Mouse (Mus musculus) midbrain, embryonic 12.5 days (tissue): Measurements from ENCODE around the gene Pak4. TPM values are rescaled to one million over a fixed set of nuclear protein-coding genes. Genes with fewer than 3 reads are reported as not detected.

Source experiments
- ATAC-seq: fragments of 200-750 bp; cut with Nextera tagmentation; 2 replicates; pipeline ENCODE4 v1.8.0; 2017; ENCODE audit warnings: low read depth, moderate TSS enrichment, moderate library complexity; ENCODE audit not compliant: low FRiP score
- H3K27ac ChIP-seq: fragments of 300-500 bp; sonication (generic); replicated peaks from 2 replicates; pipeline ENCODE4 v1.5.1; 2016; ENCODE audit warnings: mild to moderate bottlenecking
- H3K27me3 ChIP-seq: fragments of 300-500 bp; sonication (generic); 2 replicates; pipeline ENCODE4 v1.6.1; 2016; ENCODE audit warnings: mild to moderate bottlenecking
- H3K36me3 ChIP-seq: fragments of 300-500 bp; sonication (generic); 2 replicates; pipeline ENCODE4 v1.6.1; 2016
- H3K4me1 ChIP-seq: fragments of 300-500 bp; sonication (generic); 2 replicates; pipeline ENCODE4 v1.6.1; 2016
- H3K4me2 ChIP-seq: fragments of 300-500 bp; sonication (generic); replicated peaks from 2 replicates; pipeline ENCODE4 v1.6.1; 2016; ENCODE audit warnings: mild to moderate bottlenecking, moderate library complexity
- H3K4me3 ChIP-seq: fragments of 300-500 bp; sonication (generic); 2 replicates; pipeline ENCODE4 v1.5.1; 2016; ENCODE audit warnings: mild to moderate bottlenecking
- H3K9ac ChIP-seq: fragments of 300-500 bp; sonication (generic); replicated peaks from 2 replicates; pipeline ENCODE4 v1.6.1; 2016; ENCODE audit warnings: mild to moderate bottlenecking, moderate library complexity
- H3K9me3 ChIP-seq: fragments of 300-500 bp; sonication (generic); 2 replicates; pipeline ENCODE4 v1.6.1; 2016; ENCODE audit warnings: mild to moderate bottlenecking
- WGBS: fragments of 180-500 bp; shearing (Covaris S2); methylation state at CpG from one replicate; pipeline ENCODE4 v1.1.7; 2016; 5-methylcytosine and 5-hydroxymethylcytosine counted together
- polyA plus RNA-seq: library from polyadenylated mRNA; unstranded; fragments of >200 nt; fragmentation: Nextera tagmentation; extraction: Ambion mirVana; gene quantifications from 2 replicates; pipeline ENCODE4 v1.2.1, GENCODE M21; 2016

Gene Pak4
- polyA plus RNA-seq, 1 experiment from 2014 or later: 40.4 TPM

GRCm38 (mm10) chr7:28572689-28573088, 25.3 kb downstream of the Pak4 start:
- H3K9me3 ChIP-seq: no peaks in the 10 kb centered on the region
- H3K4me1 ChIP-seq: peaks cover 7% of the 10 kb centered on the region; the same call in 1 of the 2 replicates
- no peak overlapping the region for H3K27ac ChIP-seq
- no peak overlapping the region for H3K9ac ChIP-seq
- H3K27me3 ChIP-seq: no peaks in the 10 kb centered on the region
- H3K4me3 ChIP-seq: no peak overlapping the region
- no peak for ATAC-seq
- peaks cover 7% of the 10 kb centered on the region for H3K36me3 ChIP-seq
- H3K4me2 ChIP-seq: no peak overlapping the region
- WGBS: 88% methylated on average over 5 of the region's 5 CpGs

- no peak overlapping the region for H3K27ac ChIP-seq
- no peak overlapping the region for H3K4me3 ChIP-seq
- H3K4me2 ChIP-seq: no peak overlapping the region
- H3K9me3 ChIP-seq: no peaks in the 10 kb centered on the region
- 52% methylated on average over 5 of the region's 5 CpGs for WGBS
- ATAC-seq: no peak
- H3K9ac ChIP-seq: no peak overlapping the region
- peaks cover 7% of the 10 kb centered on the region; the same call in 1 of the 2 replicates for H3K4me1 ChIP-seq
- peaks cover 23% of the 10 kb centered on the region for H3K36me3 ChIP-seq
- no peaks in the 10 kb centered on the region for H3K27me3 ChIP-seq
Measured at GRCm38 (mm10) chr7:28570982-28571682, 26.9 kb downstream of the Pak4 start.

GRCm38 (mm10) chr7:28570291-28570981, 27.5 kb downstream of the Pak4 start:
- ATAC-seq: no peak
- Histone ChIP-seq H3K27me3 (no peaks in the 10 kb centered on the region), H3K4me3 (no peak overlapping the region), H3K9ac (no peak overlapping the region), H3K4me2 (no peak overlapping the region), H3K36me3 (peaks cover 30% of the 10 kb centered on the region), H3K27ac (no peak overlapping the region), H3K4me1 (peaks cover 7% of the 10 kb centered on the region; the same call in 1 of the 2 replicates), H3K9me3 (no peaks in the 10 kb centered on the region)
- WGBS: 80% methylated on average over 12 of the region's 12 CpGs

GRCm38 (mm10) chr7:28568253-28568652, 29.7 kb downstream of the Pak4 start:
- no peak overlapping the region for H3K4me3 ChIP-seq
- peaks cover 7% of the 10 kb centered on the region; the same call in 1 of the 2 replicates for H3K4me1 ChIP-seq
- H3K9ac ChIP-seq: no peak overlapping the region
- H3K27ac ChIP-seq: no peak overlapping the region
- H3K4me2 ChIP-seq: no peak overlapping the region
- H3K9me3 ChIP-seq: no peaks in the 10 kb centered on the region
- ATAC-seq: no peak
- H3K36me3 ChIP-seq: peaks cover 49% of the 10 kb centered on the region
- H3K27me3 ChIP-seq: no peaks in the 10 kb centered on the region

- Histone ChIP-seq H3K27ac (no peak overlapping the region), H3K36me3 (peaks cover 56% of the 10 kb centered on the region), H3K4me1 (peaks cover 7% of the 10 kb centered on the region; the same call in 1 of the 2 replicates), H3K4me3 (no peak overlapping the region), H3K9ac (no peak overlapping the region), H3K4me2 (no peak overlapping the region), H3K27me3 (no peaks in the 10 kb centered on the region), H3K9me3 (no peaks in the 10 kb centered on the region)
- WGBS: 90% methylated on average over 4 of the region's 4 CpGs
- ATAC-seq: no peak
Measured at GRCm38 (mm10) chr7:28567539-28567938, 30.4 kb downstream of the Pak4 start.

GRCm38 (mm10) chr7:28565407-28565806, 32.6 kb downstream of the Pak4 start:
- ATAC-seq: no peak
- no peaks in the 10 kb centered on the region for H3K27me3 ChIP-seq
- 93% methylated on average over 5 of the region's 5 CpGs for WGBS
- H3K9ac ChIP-seq: no peak overlapping the region
- no peaks in the 10 kb centered on the region for H3K4me1 ChIP-seq
- no peak overlapping the region for H3K27ac ChIP-seq
- no peak overlapping the region for H3K4me2 ChIP-seq
- H3K9me3 ChIP-seq: no peaks in the 10 kb centered on the region
- no peak overlapping the region for H3K4me3 ChIP-seq
- peaks cover 71% of the 10 kb centered on the region for H3K36me3 ChIP-seq

- H3K27ac ChIP-seq: no peak overlapping the region
- H3K9ac ChIP-seq: no peak overlapping the region
- H3K4me2 ChIP-seq: no peak overlapping the region
- no peak for ATAC-seq
- H3K27me3 ChIP-seq: no peaks in the 10 kb centered on the region
- no peak overlapping the region for H3K4me3 ChIP-seq
- H3K4me1 ChIP-seq: no peaks in the 10 kb centered on the region
- H3K36me3 ChIP-seq: peaks cover 87% of the 10 kb centered on the region
- no peaks in the 10 kb centered on the region for H3K9me3 ChIP-seq
- 96% methylated on average over 13 of the region's 13 CpGs for WGBS
Measured at GRCm38 (mm10) chr7:28562951-28563350, 35.0 kb downstream of the Pak4 start.

GRCm38 (mm10) chr7:28562371-28562770, 35.6 kb downstream of the Pak4 start:
- no peak overlapping the region for H3K27ac ChIP-seq
- ATAC-seq: no peak
- 94% methylated on average over 13 of the region's 13 CpGs for WGBS
- no peak overlapping the region for H3K4me3 ChIP-seq
- H3K9ac ChIP-seq: no peak overlapping the region
- no peaks in the 10 kb centered on the region for H3K27me3 ChIP-seq
- no peaks in the 10 kb centered on the region for H3K9me3 ChIP-seq
- peaks cover 81% of the 10 kb centered on the region for H3K36me3 ChIP-seq
- no peaks in the 10 kb centered on the region for H3K4me1 ChIP-seq
- H3K4me2 ChIP-seq: no peak overlapping the region

- H3K27ac ChIP-seq: no peak overlapping the region
- no peak overlapping the region for H3K9ac ChIP-seq
- ATAC-seq: no peak
- no peaks in the 10 kb centered on the region for H3K27me3 ChIP-seq
- no peak overlapping the region for H3K4me3 ChIP-seq
- H3K9me3 ChIP-seq: no peaks in the 10 kb centered on the region
- H3K36me3 ChIP-seq: peaks cover 77% of the 10 kb centered on the region
- 90% methylated on average over 11 of the region's 11 CpGs for WGBS
- H3K4me2 ChIP-seq: no peak overlapping the region
- H3K4me1 ChIP-seq: no peaks in the 10 kb centered on the region
Measured at GRCm38 (mm10) chr7:28561967-28562366, 36.0 kb downstream of the Pak4 start.

- H3K9me3 ChIP-seq: no peaks in the 10 kb centered on the region
- WGBS: 94% methylated on average over 10 of the region's 10 CpGs
- no peak overlapping the region for H3K9ac ChIP-seq
- H3K4me2 ChIP-seq: no peak overlapping the region
- H3K36me3 ChIP-seq: peaks cover 66% of the 10 kb centered on the region
- no peak overlapping the region for H3K4me3 ChIP-seq
- no peak for ATAC-seq
- H3K27ac ChIP-seq: no peak overlapping the region
- H3K27me3 ChIP-seq: no peaks in the 10 kb centered on the region
- H3K4me1 ChIP-seq: peaks cover 5% of the 10 kb centered on the region; the same call in 1 of the 2 replicates
Measured at GRCm38 (mm10) chr7:28560856-28561255, 37.1 kb downstream of the Pak4 start.

- Histone ChIP-seq H3K4me2 (no peak overlapping the region), H3K9me3 (no peaks in the 10 kb centered on the region), H3K27me3 (no peaks in the 10 kb centered on the region), H3K9ac (no peak overlapping the region), H3K27ac (no peak overlapping the region), H3K4me1 (peaks cover 5% of the 10 kb centered on the region; the same call in 1 of the 2 replicates), H3K36me3 (peaks cover 45% of the 10 kb centered on the region), H3K4me3 (no peak overlapping the region)
- ATAC-seq: no peak
- WGBS: 78% methylated on average over 4 of the region's 4 CpGs
Measured at GRCm38 (mm10) chr7:28558486-28558885, 39.5 kb downstream of the Pak4 start.

GRCm38 (mm10) chr7:28557708-28558107, 40.3 kb downstream of the Pak4 start:
- Histone ChIP-seq H3K27ac (no peak overlapping the region), H3K4me2 (no peak overlapping the region), H3K9me3 (no peaks in the 10 kb centered on the region), H3K4me1 (peaks cover 5% of the 10 kb centered on the region; the same call in 1 of the 2 replicates), H3K9ac (no peak overlapping the region; the same call in 1 of the 2 replicates), H3K27me3 (no peaks in the 10 kb centered on the region), H3K36me3 (peaks cover 37% of the 10 kb centered on the region), H3K4me3 (no peak overlapping the region)
- ATAC-seq: no peak
- WGBS: 89% methylated on average over 6 of the region's 6 CpGs
